Mouse (Mus musculus) C2C12 (cell line): Measurements from ENCODE around the gene Kif11.

Experiments
- CEBPB ChIP-seq: IDR thresholded peaks from one replicate; pipeline ENCODE4 v1.6.1; 2011; ENCODE audit warnings: low read depth, mild to moderate bottlenecking, control low read depth, moderate library complexity
- CTCF ChIP-seq: IDR thresholded peaks from one replicate; pipeline ENCODE4 v1.5.1; 2011; ENCODE audit not compliant: control insufficient read depth, insufficient read depth, insufficient read length
- MAX ChIP-seq: IDR thresholded peaks from one replicate; pipeline ENCODE4 v1.6.1; 2011; ENCODE audit warnings: mild to moderate bottlenecking, control low read depth
- MYOD1 ChIP-seq: IDR thresholded peaks from one replicate; pipeline ENCODE4 v1.6.1; 2011; ENCODE audit warnings: low read depth; ENCODE audit not compliant: control insufficient read depth, insufficient read length
- MYOG ChIP-seq: IDR thresholded peaks from one replicate; pipeline ENCODE4 v1.6.1; 2011; ENCODE audit not compliant: control insufficient read depth, insufficient read length; ENCODE audit errors: extremely low read depth

DNA sequence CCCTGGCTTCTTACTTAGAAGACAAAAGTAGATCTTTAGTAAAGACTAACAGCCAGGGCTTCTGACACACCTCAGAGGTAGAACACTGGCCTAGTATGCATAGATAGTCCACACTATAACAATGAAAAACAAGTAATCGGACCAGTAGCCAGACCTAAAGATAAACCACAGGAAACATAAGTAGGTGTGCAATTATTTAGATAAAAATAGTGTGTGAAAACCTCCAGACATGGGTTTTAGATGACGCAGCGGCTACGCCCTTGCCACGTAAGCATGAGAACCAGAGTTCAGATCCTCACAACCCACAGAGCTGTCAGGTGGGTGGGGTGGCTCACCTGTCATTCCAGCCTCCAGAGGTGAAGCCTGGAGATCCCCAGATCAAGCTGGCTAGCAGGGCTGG, 42.8 kb upstream of the Kif11 start:
- TF ChIP-seq CTCF: no peak
- TF ChIP-seq MAX: no peak
- TF ChIP-seq CEBPB: no peak
- TF ChIP-seq MYOG: no peak
- no peak for TF ChIP-seq MYOD1
